Mouse (Mus musculus) heart, embryonic 16.5 days (tissue): ENCODE results near the gene Zfp839. TPM values are rescaled to one million over a fixed set of nuclear protein-coding genes. Genes with fewer than 3 reads are reported as not detected.

Experiments used
- ATAC-seq: fragments of 200-750 bp; cut with Nextera tagmentation; replicated peaks from 2 replicates; pipeline ENCODE4 v1.8.0; 2017; ENCODE audit warnings: moderate number of reproducible peaks; ENCODE audit not compliant: insufficient read depth, low FRiP score; ENCODE audit errors: extremely low read depth
- H3K27ac ChIP-seq: fragments of 300-500 bp; sonication (generic); 2 replicates; pipeline ENCODE4 v1.5.1; 2014; ENCODE audit warnings: mild to moderate bottlenecking, low read length, control low read depth, moderate library complexity
- H3K27me3 ChIP-seq: fragments of 300-500 bp; sonication (generic); 2 replicates; pipeline ENCODE4 v1.6.1; 2014; ENCODE audit warnings: low read length, mixed read lengths; ENCODE audit not compliant: control insufficient read depth, insufficient read depth
- H3K36me3 ChIP-seq: fragments of 300-500 bp; sonication (generic); 2 replicates; pipeline ENCODE4 v1.6.1; 2014; ENCODE audit not compliant: control insufficient read depth, insufficient read depth
- H3K4me1 ChIP-seq: fragments of 300-500 bp; sonication (generic); 2 replicates; pipeline ENCODE4 v1.6.1; 2014; ENCODE audit warnings: low read length, mixed read lengths; ENCODE audit not compliant: control insufficient read depth, insufficient read depth
- H3K4me2 ChIP-seq: fragments of 300-500 bp; sonication (generic); 2 replicates; pipeline ENCODE4 v1.6.1; 2014; ENCODE audit warnings: low read depth, mild to moderate bottlenecking, control low read depth, low read length
- H3K4me3 ChIP-seq: fragments of 300-500 bp; sonication (generic); 2 replicates; pipeline ENCODE4 v1.5.1; 2014; ENCODE audit warnings: mild to moderate bottlenecking, control low read depth, low read length
- H3K9ac ChIP-seq: fragments of 300-500 bp; sonication (generic); 2 replicates; pipeline ENCODE4 v1.6.1; 2014; ENCODE audit warnings: low read length, control low read depth
- H3K9me3 ChIP-seq: fragments of 300-500 bp; sonication (generic); replicated peaks from 2 replicates; pipeline ENCODE4 v1.6.1; 2016; ENCODE audit warnings: low read length; ENCODE audit not compliant: control insufficient read depth
- WGBS: fragments of 180-500 bp; shearing (Covaris S2); extraction: QIAGEN DNeasy Blood & Tissue Kit; methylation state at CpG from one replicate; pipeline ENCODE4 v1.1.7; 2014; 5-methylcytosine and 5-hydroxymethylcytosine counted together
- polyA plus RNA-seq: library from polyadenylated mRNA; unstranded; fragments of >200 nt; fragmentation: Nextera tagmentation; extraction: Ambion mirVana; gene quantifications from 2 replicates; pipeline ENCODE4 v1.2.1, GENCODE M21; 2015

Gene Zfp839
- polyA plus RNA-seq = 4.9 and 5.1 TPM in 2 replicates

DNA sequence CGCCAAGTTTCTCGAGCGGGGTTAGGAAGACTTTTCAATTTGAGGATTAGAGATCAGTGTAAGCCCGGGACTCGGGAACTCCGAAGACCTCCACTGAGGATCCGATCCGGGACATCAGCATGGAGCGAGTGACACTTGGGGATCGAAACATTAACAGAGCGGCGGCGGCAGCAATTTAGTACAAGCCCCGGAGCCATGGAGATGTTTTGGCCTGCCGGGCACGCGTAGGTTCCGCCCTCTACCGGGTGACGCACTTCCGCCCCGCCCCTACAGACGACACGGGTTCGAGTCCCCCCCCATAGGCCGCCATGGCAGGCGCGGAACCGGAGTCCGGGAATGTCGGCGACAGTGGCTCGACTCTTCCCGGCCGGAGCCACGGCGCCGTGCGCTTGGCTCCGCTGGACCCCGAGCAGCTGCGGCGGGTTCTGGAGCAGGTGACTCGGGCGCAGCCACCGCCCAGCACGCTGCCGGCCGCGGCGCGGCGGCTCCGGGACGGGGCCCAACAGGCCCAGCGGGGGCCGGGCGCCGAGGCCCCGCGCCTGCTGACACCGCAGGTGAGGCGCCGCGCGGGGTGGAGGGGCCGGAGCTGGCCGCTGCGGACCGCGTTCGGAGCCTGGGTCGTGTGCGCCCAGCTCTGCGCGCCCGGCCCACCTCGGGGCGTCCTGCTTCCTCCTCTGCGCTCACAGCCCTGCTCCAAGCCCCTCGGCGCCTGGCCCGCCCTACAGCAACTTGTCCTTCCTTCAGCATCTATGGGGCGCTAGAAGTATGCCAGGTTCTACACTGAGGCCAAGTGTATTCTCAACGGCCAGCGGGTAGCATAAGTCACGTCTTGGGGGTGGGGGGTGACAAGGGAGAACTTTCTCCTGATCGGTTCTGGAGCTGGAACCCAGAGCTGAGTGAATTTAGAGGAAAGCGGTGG, at the start of gene Zfp839:
Gene Zfp839 (plus strand): TSS at position 244 of the 919 bp plus-strand sequence.
- Histone ChIP-seq H3K27ac (peak within 1 kb of the TSS; percentile 83), H3K36me3 (peaks cover 2% of the 10 kb centered on the region; the same call in 1 of the 2 replicates), H3K27me3 (no peaks in the 10 kb centered on the region), H3K4me1 (peaks cover 21% of the 10 kb centered on the region), H3K9me3 (no peaks in the 10 kb centered on the region), H3K4me2 (peak within 1 kb of the TSS; percentile 86), H3K9ac (peak within 1 kb of the TSS; percentile 94), H3K4me3 (peak within 1 kb of the TSS; percentile 89)
- WGBS = under 1% methylated on average over 89 of the region's 89 CpGs
- ATAC-seq = peak; percentile 77

DNA sequence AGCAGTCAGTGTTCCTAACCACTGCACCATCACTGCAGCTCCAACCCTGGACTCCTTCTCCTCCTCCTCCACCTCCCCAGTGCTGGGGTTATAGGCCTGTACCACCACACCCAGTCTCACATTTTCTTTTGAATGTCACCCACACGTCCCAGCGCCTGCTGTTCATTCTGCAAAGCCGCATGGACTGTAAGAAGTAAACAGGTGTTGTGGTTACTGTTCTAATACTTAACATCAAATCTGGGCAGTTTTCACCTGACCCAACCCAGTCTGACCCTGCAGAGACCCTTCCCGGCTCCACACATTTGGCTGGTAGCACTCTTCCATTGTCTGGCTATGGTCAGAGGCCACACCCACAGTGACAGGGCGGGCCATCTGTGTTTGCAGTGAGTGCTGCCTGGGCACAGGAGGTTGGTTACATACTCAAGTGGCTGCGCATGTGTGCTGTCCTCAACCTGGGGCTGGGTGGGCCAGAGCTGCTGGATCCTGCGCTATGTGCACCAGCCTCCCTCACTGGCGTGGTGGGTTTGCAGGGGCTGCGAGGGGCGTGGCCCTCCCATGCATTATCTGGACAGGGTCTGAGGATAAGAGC, 48.1 kb upstream of the Zfp839 start:
- 72% methylated on average over 10 of the region's 10 CpGs for WGBS
- no peak overlapping the region for H3K27ac ChIP-seq
- H3K9ac ChIP-seq = no peak overlapping the region
- H3K27me3 ChIP-seq = no peaks in the 10 kb centered on the region
- ATAC-seq = no peak
- no peaks in the 10 kb centered on the region for H3K9me3 ChIP-seq
- H3K4me1 ChIP-seq = peaks cover 25% of the 10 kb centered on the region
- H3K4me2 ChIP-seq = no peak overlapping the region
- H3K36me3 ChIP-seq = no peaks in the 10 kb centered on the region
- no peak overlapping the region for H3K4me3 ChIP-seq

DNA sequence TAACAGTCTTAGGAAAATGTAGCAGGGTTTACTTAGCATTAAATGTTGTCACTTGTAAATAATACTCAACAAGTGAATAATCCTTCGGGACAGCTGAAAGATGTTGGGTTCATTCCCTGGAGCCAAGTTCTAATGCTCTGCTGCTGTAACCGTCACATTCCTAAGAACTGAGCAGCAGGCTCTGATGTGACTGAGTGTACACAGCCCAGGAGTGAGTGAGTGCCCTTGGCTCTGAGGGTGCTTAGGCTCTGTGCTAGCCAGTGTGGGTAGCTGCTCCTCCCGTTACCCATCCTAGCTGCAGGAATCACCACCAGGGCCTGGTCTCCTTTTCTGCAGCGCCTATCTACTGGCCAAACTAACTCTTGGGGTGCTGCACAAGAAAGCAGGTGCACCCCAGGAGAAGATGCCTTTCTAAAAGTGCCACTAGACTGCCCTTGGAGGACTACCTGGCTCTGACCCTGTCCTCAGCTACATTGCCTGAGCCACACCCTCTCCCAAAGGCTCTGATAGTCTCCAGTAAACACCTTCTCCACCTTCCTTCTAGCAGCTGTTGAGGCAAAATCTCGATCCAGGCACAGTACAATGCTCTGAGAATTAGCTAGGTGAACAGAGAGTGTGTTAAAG, 47.3 kb upstream of the Zfp839 start:
- Histone ChIP-seq H3K4me3 (no peak overlapping the region), H3K36me3 (no peaks in the 10 kb centered on the region), H3K4me2 (no peak overlapping the region), H3K27me3 (no peaks in the 10 kb centered on the region), H3K9me3 (no peaks in the 10 kb centered on the region), H3K4me1 (peaks cover 22% of the 10 kb centered on the region), H3K9ac (no peak overlapping the region), H3K27ac (no peak overlapping the region)
- 76% methylated on average over 5 of the region's 5 CpGs for WGBS
- no peak for ATAC-seq

DNA sequence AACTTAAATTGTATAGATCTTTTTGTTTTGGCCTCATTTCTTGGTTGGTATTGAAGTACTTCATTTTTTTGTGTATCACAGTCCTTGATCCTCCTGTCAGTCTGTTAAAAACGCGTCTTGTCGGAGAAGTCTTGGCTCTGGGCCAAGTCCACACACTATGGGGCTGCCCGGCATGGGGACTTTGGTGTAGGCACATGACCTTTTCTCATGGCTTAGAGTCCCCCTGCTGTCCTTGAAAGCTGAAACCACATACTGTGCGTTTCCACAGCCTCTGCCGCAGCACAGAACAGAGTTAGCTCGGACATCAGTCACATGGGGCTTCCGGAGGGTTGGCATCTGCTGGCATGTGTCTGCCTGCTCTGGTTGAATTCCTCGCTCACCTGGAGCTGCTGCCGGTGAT, 45.8 kb upstream of the Zfp839 start:
- peak; percentile 86 for ATAC-seq
- WGBS = 26% methylated on average over 10 of the region's 10 CpGs
- peak overlapping the region; percentile 78 for H3K27ac ChIP-seq
- H3K4me2 ChIP-seq = peak overlapping the region; percentile 19; the same call in 1 of the 2 replicates
- H3K36me3 ChIP-seq = no peaks in the 10 kb centered on the region
- H3K4me1 ChIP-seq = peaks cover 19% of the 10 kb centered on the region
- no peaks in the 10 kb centered on the region for H3K27me3 ChIP-seq
- H3K4me3 ChIP-seq = no peak overlapping the region
- H3K9me3 ChIP-seq = no peaks in the 10 kb centered on the region
- no peak overlapping the region for H3K9ac ChIP-seq

DNA sequence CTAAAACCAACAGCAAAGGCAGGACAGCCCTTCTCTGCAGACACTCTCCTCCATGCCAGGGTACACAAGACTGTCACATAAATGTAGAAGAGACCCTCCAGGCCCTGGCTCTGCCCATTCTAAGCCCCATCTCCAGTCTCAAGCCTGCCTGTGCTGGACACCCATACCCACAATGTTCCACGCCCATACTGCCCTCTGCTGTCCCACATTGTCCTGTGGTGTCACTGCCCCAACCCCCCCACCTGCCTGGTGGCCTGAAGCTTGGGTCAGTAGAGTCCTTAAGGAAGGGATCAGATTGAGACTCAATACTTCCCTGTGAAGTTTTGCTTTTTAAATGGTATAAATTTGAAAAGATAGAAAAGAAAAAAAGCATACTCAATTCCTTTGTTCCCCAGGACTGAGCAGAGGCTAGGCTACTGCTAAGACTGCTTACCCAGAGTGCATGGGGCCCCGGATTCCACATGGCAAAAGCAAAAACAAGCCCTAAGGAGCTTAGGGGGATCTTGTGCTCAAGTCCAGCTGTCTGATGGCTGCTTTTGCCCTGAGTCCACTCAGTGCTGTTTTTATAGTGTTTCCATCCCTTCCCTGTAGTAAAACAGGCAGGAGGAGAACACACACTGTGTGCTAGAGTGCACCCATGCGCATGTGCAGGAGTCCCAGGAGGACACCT, 43.6 kb upstream of the Zfp839 start:
- WGBS = 85% methylated on average over 3 of the region's 3 CpGs

DNA sequence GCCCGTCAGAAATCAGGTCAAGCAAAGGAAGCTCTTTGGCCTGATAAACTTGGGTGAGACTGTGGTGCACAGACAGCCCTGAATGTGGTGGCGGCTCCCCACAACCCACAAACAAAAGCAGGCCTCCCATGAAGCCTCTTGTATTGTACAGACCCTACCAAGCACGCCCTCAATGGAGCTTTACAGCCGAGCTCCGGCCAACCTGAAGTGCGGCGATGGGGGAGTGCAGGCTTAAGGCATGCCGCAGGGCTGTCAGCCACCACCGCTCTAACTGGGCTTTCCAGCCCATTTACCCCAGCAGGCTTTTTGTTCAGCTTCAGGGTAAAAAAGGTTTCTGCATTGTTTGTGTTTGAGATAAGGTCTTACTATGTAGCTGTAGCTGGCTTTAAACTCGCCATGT, 41.6 kb upstream of the Zfp839 start:
- Histone ChIP-seq H3K27ac (no peak overlapping the region), H3K27me3 (no peaks in the 10 kb centered on the region), H3K9ac (no peak overlapping the region), H3K9me3 (no peaks in the 10 kb centered on the region), H3K4me1 (peaks cover 9% of the 10 kb centered on the region), H3K4me2 (no peak overlapping the region), H3K4me3 (no peak overlapping the region), H3K36me3 (no peaks in the 10 kb centered on the region)
- 82% methylated on average over 10 of the region's 10 CpGs for WGBS
- ATAC-seq = no peak

More for the DNA sequence above, 43.6 kb upstream of the Zfp839 start:
- Histone ChIP-seq H3K4me2 (no peak overlapping the region), H3K27me3 (no peaks in the 10 kb centered on the region), H3K9ac (no peak overlapping the region), H3K4me1 (peaks cover 19% of the 10 kb centered on the region), H3K9me3 (no peaks in the 10 kb centered on the region), H3K27ac (no peak overlapping the region), H3K36me3 (no peaks in the 10 kb centered on the region), H3K4me3 (no peak overlapping the region)
- ATAC-seq = no peak

DNA sequence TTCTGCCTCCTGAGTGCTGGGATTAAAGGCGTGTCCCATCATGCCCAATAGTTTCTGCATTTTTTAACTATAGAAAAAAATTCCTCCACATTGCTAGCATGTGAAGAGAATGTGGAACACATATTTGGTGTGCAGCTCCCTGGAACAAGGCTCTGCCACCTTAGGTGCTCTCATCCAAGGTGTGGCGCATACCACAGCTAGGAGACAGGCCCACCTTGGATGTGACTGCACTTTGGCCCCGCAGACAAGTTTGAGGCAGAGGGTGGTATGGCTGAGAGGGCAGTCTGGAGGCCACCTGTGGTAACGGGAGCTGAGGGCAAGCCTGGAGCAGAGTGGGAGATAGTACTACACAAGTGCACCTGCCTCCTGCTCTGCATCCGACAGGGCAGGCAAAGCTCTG, 41.2 kb upstream of the Zfp839 start:
- no peaks in the 10 kb centered on the region for H3K27me3 ChIP-seq
- H3K27ac ChIP-seq = no peak overlapping the region
- H3K9ac ChIP-seq = no peak overlapping the region
- no peak for ATAC-seq
- no peak overlapping the region for H3K4me3 ChIP-seq
- WGBS = 81% methylated on average over 5 of the region's 5 CpGs
- H3K9me3 ChIP-seq = no peaks in the 10 kb centered on the region
- H3K4me1 ChIP-seq = peaks cover 7% of the 10 kb centered on the region
- no peaks in the 10 kb centered on the region for H3K36me3 ChIP-seq
- no peak overlapping the region for H3K4me2 ChIP-seq

DNA sequence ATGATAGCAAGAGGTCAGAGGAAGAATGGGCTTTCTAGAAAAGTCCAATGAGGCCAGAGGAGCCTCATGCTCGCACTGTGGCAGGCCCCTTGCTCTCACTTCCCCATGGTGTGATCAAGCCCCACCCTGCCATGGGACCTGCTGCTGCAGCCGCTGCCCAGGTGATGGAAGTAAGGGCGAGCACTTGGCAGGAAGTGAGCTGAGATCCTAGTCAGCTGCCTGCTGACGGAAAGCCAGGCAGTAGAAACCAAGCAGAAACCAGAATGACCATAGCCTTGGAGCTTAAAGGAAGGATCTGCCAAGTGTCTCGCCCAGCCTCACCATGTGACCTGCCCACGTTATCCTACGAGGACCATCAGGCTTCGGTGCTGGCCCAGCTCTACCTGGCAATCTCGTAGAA, 36.9 kb upstream of the Zfp839 start:
- H3K4me1 ChIP-seq = no peaks in the 10 kb centered on the region
- H3K27ac ChIP-seq = no peak overlapping the region
- ATAC-seq = no peak
- H3K36me3 ChIP-seq = no peaks in the 10 kb centered on the region
- H3K9ac ChIP-seq = no peak overlapping the region
- no peak overlapping the region for H3K4me2 ChIP-seq
- no peaks in the 10 kb centered on the region for H3K27me3 ChIP-seq
- 82% methylated on average over 9 of the region's 9 CpGs for WGBS
- H3K9me3 ChIP-seq = no peaks in the 10 kb centered on the region
- H3K4me3 ChIP-seq = no peak overlapping the region
